Mouse (Mus musculus) heart, adult 2 months (tissue): ENCODE measurements around the gene 1700012B07Rik.

Experiments
- CTCF ChIP-seq: fragments of 200-600 bp; IDR thresholded peaks from 2 replicates; pipeline ENCODE4 v1.8.1; 2022; ENCODE audit warnings: antibody characterized with exemption, mild to moderate bottlenecking, moderate library complexity
- EP300 ChIP-seq: fragments of 200-500 bp; IDR thresholded peaks from 2 replicates; pipeline ENCODE4 v1.6.1; 2011; ENCODE audit warnings: low read depth, low read length, control low read depth; ENCODE audit not compliant: insufficient read depth
- POLR2A ChIP-seq: fragments of 200-500 bp; IDR thresholded peaks from 2 replicates; pipeline ENCODE4 v1.6.1; 2011; ENCODE audit warnings: mild to moderate bottlenecking, low read depth, low read length, control low read depth; ENCODE audit not compliant: insufficient read depth

DNA sequence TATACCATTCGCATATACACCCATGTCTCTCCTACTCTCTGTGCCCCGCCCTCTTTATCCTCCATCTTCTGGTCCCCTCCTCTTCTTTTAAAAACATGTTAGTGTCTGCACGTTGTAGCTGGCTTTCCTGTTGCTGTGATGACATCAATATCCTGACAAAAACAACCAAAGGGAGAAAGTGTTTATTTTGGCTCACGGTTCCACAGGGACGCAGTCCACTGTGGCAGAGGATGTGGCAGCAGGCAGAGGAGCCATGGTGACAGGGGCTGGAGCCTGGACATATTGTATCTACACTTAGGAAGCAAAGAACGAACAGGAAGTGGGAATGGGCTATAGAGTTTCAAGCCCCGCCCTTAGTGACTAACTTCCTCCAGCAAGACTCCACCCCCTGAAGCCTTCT is 36.1 kb upstream of the 1700012B07Rik start:
- no peak for TF ChIP-seq CTCF
- no peak for TF ChIP-seq POLR2A
- TF ChIP-seq EP300, result no peak
